Mouse (Mus musculus) liver, embryonic 14.5 days (tissue): Measurements from ENCODE around the gene Fsd1l.

Source experiments
- CTCF ChIP-seq: IDR thresholded peaks from 2 replicates; pipeline ENCODE4 v1.5.1; 2016; ENCODE audit warnings: antibody characterized with exemption, low read depth, control low read depth
- EP300 ChIP-seq: IDR thresholded peaks from 2 replicates; pipeline ENCODE4 v1.6.1; 2016; ENCODE audit warnings: antibody characterized with exemption, low read depth

GRCm38 (mm10) chr4:53638549-53639123 is 7.4 kb downstream of the Fsd1l start:
- TF ChIP-seq CTCF (no peak), EP300 (no peak)
